Mouse (Mus musculus): ENCODE measurements around the gene Cinp. TPM values are rescaled to one million over a fixed set of nuclear protein-coding genes. Genes with fewer than 3 reads are reported as not detected.

The Cinp gene
- polyA plus RNA-seq, 1 experiment from 2014 or later, result 31.0 TPM

- TF ChIP-seq CTCF (IDR thresholded peaks at IDR 0.05; ENCODE audit: low read depth), result no peak
- no peak for ATAC-seq
- no peaks in the 10 kb centered on the region for H3K4me1 ChIP-seq (replicated peaks; ENCODE audit: control insufficient read depth, insufficient read depth, low read length)
- no peak overlapping the region for H3K4me3 ChIP-seq (ENCODE audit: low read depth, low read length)
- no peak overlapping the region for H3K9ac ChIP-seq (ENCODE audit: low read depth, low read length)
- no peak overlapping the region for H3K4me2 ChIP-seq (replicated peaks; ENCODE audit: low read depth)
- WGBS, result 64% methylated on average over 9 of the region's 9 CpGs
- no peaks in the 10 kb centered on the region for H3K9me3 ChIP-seq (ENCODE audit: control insufficient read depth)
- no peak overlapping the region for H3K27ac ChIP-seq (ENCODE audit: low read depth, low read length)
- H3K36me3 ChIP-seq (ENCODE audit: control insufficient read depth, insufficient read depth), result peaks cover 37% of the 10 kb centered on the region
- no peaks in the 10 kb centered on the region for H3K27me3 ChIP-seq (replicated peaks; ENCODE audit: control insufficient read depth, insufficient read depth, low read length)
Observed at GRCm38 (mm10) chr12:110915761-110916160, 26.8 kb upstream of the Cinp start.

GRCm38 (mm10) chr12:110909962-110910361 is 21.0 kb upstream of the Cinp start:
- no peak overlapping the region for H3K9ac ChIP-seq (ENCODE audit: low read depth, low read length)
- peaks cover 5% of the 10 kb centered on the region; the same call in 1 of the 2 replicates for H3K36me3 ChIP-seq (ENCODE audit: control insufficient read depth, insufficient read depth)
- H3K9me3 ChIP-seq (ENCODE audit: control insufficient read depth), result no peaks in the 10 kb centered on the region
- H3K4me1 ChIP-seq (replicated peaks; ENCODE audit: control insufficient read depth, insufficient read depth, low read length), result no peaks in the 10 kb centered on the region
- H3K4me3 ChIP-seq (ENCODE audit: low read depth, low read length), result no peak overlapping the region
- 97% methylated on average over 2 of the region's 2 CpGs for WGBS
- TF ChIP-seq CTCF (IDR thresholded peaks at IDR 0.05; ENCODE audit: low read depth), result no peak
- no peak overlapping the region for H3K4me2 ChIP-seq (replicated peaks; ENCODE audit: low read depth)
- no peak overlapping the region for H3K27ac ChIP-seq (ENCODE audit: low read depth, low read length)
- ATAC-seq, result no peak
- H3K27me3 ChIP-seq (replicated peaks; ENCODE audit: control insufficient read depth, insufficient read depth, low read length), result no peaks in the 10 kb centered on the region

GRCm38 (mm10) chr12:110907845-110908244 is 18.9 kb upstream of the Cinp start:
- Histone ChIP-seq H3K36me3 (ENCODE audit: control insufficient read depth, insufficient read depth) (no peaks in the 10 kb centered on the region), H3K27me3 (replicated peaks; ENCODE audit: control insufficient read depth, insufficient read depth, low read length) (no peaks in the 10 kb centered on the region), H3K27ac (ENCODE audit: low read depth, low read length) (no peak overlapping the region), H3K4me2 (replicated peaks; ENCODE audit: low read depth) (no peak overlapping the region), H3K4me1 (replicated peaks; ENCODE audit: control insufficient read depth, insufficient read depth, low read length) (no peaks in the 10 kb centered on the region), H3K9ac (ENCODE audit: low read depth, low read length) (no peak overlapping the region), H3K9me3 (ENCODE audit: control insufficient read depth) (no peaks in the 10 kb centered on the region), H3K4me3 (ENCODE audit: low read depth, low read length) (no peak overlapping the region)
- TF ChIP-seq CTCF (IDR thresholded peaks at IDR 0.05; ENCODE audit: low read depth), result no peak
- WGBS, result 68% methylated on average over 3 of the region's 3 CpGs
- no peak for ATAC-seq

DNA sequence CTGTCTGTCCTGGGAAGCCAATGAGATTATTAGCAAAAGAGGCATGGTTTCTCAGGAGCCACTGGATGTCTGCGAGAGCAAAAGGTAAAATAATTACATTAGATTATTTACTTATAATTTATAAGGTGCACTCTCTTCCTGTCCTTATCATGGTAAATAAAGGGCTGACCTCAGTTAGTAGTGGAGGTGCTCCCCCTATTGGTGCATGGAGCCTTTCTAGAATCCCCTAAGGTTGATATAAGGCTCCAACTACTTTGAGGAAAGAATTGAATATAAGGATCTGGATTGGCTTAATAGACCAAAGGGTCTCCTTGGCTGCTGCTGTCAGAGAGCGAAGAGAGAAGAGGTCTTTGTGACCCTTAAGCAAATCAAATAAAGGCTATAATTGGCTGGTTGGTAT is 14.6 kb upstream of the Cinp start:
- no peak overlapping the region for H3K4me2 ChIP-seq (replicated peaks; ENCODE audit: low read depth)
- H3K36me3 ChIP-seq (ENCODE audit: control insufficient read depth, insufficient read depth), result peaks cover 4% of the 10 kb centered on the region; the same call in 1 of the 2 replicates
- no peaks in the 10 kb centered on the region for H3K4me1 ChIP-seq (replicated peaks; ENCODE audit: control insufficient read depth, insufficient read depth, low read length)
- no peak for ATAC-seq
- no peaks in the 10 kb centered on the region for H3K9me3 ChIP-seq (ENCODE audit: control insufficient read depth)
- H3K4me3 ChIP-seq (ENCODE audit: low read depth, low read length), result no peak overlapping the region
- no peaks in the 10 kb centered on the region for H3K27me3 ChIP-seq (replicated peaks; ENCODE audit: control insufficient read depth, insufficient read depth, low read length)
- no peak overlapping the region for H3K27ac ChIP-seq (ENCODE audit: low read depth, low read length)
- 79% methylated on average over 2 of the region's 2 CpGs for WGBS
- no peak overlapping the region for H3K9ac ChIP-seq (ENCODE audit: low read depth, low read length)
- TF ChIP-seq CTCF (IDR thresholded peaks at IDR 0.05; ENCODE audit: low read depth), result peak; percentile 59

- H3K9me3 ChIP-seq (ENCODE audit: control insufficient read depth), result no peaks in the 10 kb centered on the region
- 79% methylated on average over 4 of the region's 4 CpGs for WGBS
Observed at GRCm38 (mm10) chr12:110902106-110902505, 13.2 kb upstream of the Cinp start.

DNA sequence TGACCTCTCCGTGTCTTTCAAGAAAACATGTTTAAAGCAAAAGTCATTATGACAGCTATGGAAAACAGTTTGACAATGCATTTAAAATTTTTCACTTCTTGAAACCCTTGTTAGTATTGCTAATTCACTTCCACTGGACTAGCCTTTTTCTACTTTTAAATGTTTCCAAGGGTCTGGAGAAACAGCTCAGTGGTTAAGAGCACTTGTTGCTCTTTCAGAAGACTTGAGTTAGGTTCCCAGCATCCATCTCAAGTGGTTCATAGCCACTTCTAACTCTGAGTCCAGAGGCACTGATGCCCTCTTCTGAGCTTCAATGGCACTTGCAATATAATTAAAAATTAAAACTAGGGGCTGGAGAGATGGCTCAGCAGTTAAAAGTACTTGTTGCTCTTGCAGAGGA is 2.9 kb upstream of the Cinp start:
- Histone ChIP-seq H3K4me2 (replicated peaks; ENCODE audit: low read depth) (no peak overlapping the region), H3K27ac (ENCODE audit: low read depth, low read length) (no peak overlapping the region), H3K4me3 (ENCODE audit: low read depth, low read length) (no peak overlapping the region), H3K9ac (ENCODE audit: low read depth, low read length) (no peak overlapping the region), H3K9me3 (ENCODE audit: control insufficient read depth) (no peaks in the 10 kb centered on the region), H3K36me3 (ENCODE audit: control insufficient read depth, insufficient read depth) (no peaks in the 10 kb centered on the region), H3K4me1 (replicated peaks; ENCODE audit: control insufficient read depth, insufficient read depth, low read length) (peaks cover 7% of the 10 kb centered on the region; the same call in 1 of the 2 replicates), H3K27me3 (replicated peaks; ENCODE audit: control insufficient read depth, insufficient read depth, low read length) (no peaks in the 10 kb centered on the region)
- TF ChIP-seq CTCF (IDR thresholded peaks at IDR 0.05; ENCODE audit: low read depth), result no peak
- 79% methylated on average over 1 of the region's 1 CpGs for WGBS
- no peak for ATAC-seq

More at GRCm38 (mm10) chr12:110902106-110902505, 13.2 kb upstream of the Cinp start:
- Histone ChIP-seq H3K4me3 (ENCODE audit: low read depth, low read length) (no peak overlapping the region), H3K36me3 (ENCODE audit: control insufficient read depth, insufficient read depth) (peaks cover 4% of the 10 kb centered on the region; the same call in 1 of the 2 replicates), H3K27ac (ENCODE audit: low read depth, low read length) (no peak overlapping the region), H3K4me1 (replicated peaks; ENCODE audit: control insufficient read depth, insufficient read depth, low read length) (no peaks in the 10 kb centered on the region), H3K9ac (ENCODE audit: low read depth, low read length) (no peak overlapping the region), H3K4me2 (replicated peaks; ENCODE audit: low read depth) (no peak overlapping the region), H3K27me3 (replicated peaks; ENCODE audit: control insufficient read depth, insufficient read depth, low read length) (no peaks in the 10 kb centered on the region)
- TF ChIP-seq CTCF (IDR thresholded peaks at IDR 0.05; ENCODE audit: low read depth), result no peak
- no peak for ATAC-seq

- under 1% methylated on average over 25 of the region's 25 CpGs for WGBS
- Histone ChIP-seq H3K9me3 (ENCODE audit: control insufficient read depth) (no peaks in the 10 kb centered on the region), H3K4me1 (replicated peaks; ENCODE audit: control insufficient read depth, insufficient read depth, low read length) (peaks cover 7% of the 10 kb centered on the region; the same call in 1 of the 2 replicates), H3K9ac (ENCODE audit: low read depth, low read length) (peak overlapping the region; percentile 77), H3K27ac (ENCODE audit: low read depth, low read length) (no peak overlapping the region), H3K4me2 (replicated peaks; ENCODE audit: low read depth) (peak overlapping the region; percentile 80), H3K27me3 (replicated peaks; ENCODE audit: control insufficient read depth, insufficient read depth, low read length) (no peaks in the 10 kb centered on the region), H3K36me3 (ENCODE audit: control insufficient read depth, insufficient read depth) (0 out of 2 replicates have a peak, but pooled peaks cover 1% of the 10 kb centered on the region), H3K4me3 (ENCODE audit: low read depth, low read length) (peak overlapping the region; percentile 79)
- peak; percentile 52 for ATAC-seq
- no peak for TF ChIP-seq CTCF (IDR thresholded peaks at IDR 0.05; ENCODE audit: low read depth)
Observed at GRCm38 (mm10) chr12:110888606-110889005, 339 bp downstream of the Cinp start.

Data from intestine, postnatal 0 days (tissue).